Mouse (Mus musculus) heart, embryonic 16.5 days (tissue): ENCODE measurements around the gene Gpr65. TPM values are rescaled to one million over a fixed set of nuclear protein-coding genes. Genes with fewer than 3 reads are reported as not detected.
"Not testable (repeated sequence)": the region's sequence is repeated elsewhere in the genome, so short reads cannot be mapped to it uniquely, and the experiment has no call there.

Source experiments
- ATAC-seq: fragments of 200-750 bp; cut with Nextera tagmentation; replicated peaks from 2 replicates; pipeline ENCODE4 v1.8.0; 2017; ENCODE audit warnings: moderate number of reproducible peaks; ENCODE audit not compliant: insufficient read depth, low FRiP score; ENCODE audit errors: extremely low read depth
- H3K27ac ChIP-seq: fragments of 300-500 bp; sonication (generic); 2 replicates; pipeline ENCODE4 v1.5.1; 2014; ENCODE audit warnings: mild to moderate bottlenecking, low read length, control low read depth, moderate library complexity
- H3K27me3 ChIP-seq: fragments of 300-500 bp; sonication (generic); 2 replicates; pipeline ENCODE4 v1.6.1; 2014; ENCODE audit warnings: low read length, mixed read lengths; ENCODE audit not compliant: control insufficient read depth, insufficient read depth
- H3K36me3 ChIP-seq: fragments of 300-500 bp; sonication (generic); 2 replicates; pipeline ENCODE4 v1.6.1; 2014; ENCODE audit not compliant: control insufficient read depth, insufficient read depth
- H3K4me1 ChIP-seq: fragments of 300-500 bp; sonication (generic); 2 replicates; pipeline ENCODE4 v1.6.1; 2014; ENCODE audit warnings: low read length, mixed read lengths; ENCODE audit not compliant: control insufficient read depth, insufficient read depth
- H3K4me2 ChIP-seq: fragments of 300-500 bp; sonication (generic); 2 replicates; pipeline ENCODE4 v1.6.1; 2014; ENCODE audit warnings: low read depth, mild to moderate bottlenecking, control low read depth, low read length
- H3K4me3 ChIP-seq: fragments of 300-500 bp; sonication (generic); 2 replicates; pipeline ENCODE4 v1.5.1; 2014; ENCODE audit warnings: mild to moderate bottlenecking, control low read depth, low read length
- H3K9ac ChIP-seq: fragments of 300-500 bp; sonication (generic); 2 replicates; pipeline ENCODE4 v1.6.1; 2014; ENCODE audit warnings: low read length, control low read depth
- H3K9me3 ChIP-seq: fragments of 300-500 bp; sonication (generic); replicated peaks from 2 replicates; pipeline ENCODE4 v1.6.1; 2016; ENCODE audit warnings: low read length; ENCODE audit not compliant: control insufficient read depth
- WGBS: fragments of 180-500 bp; shearing (Covaris S2); extraction: QIAGEN DNeasy Blood & Tissue Kit; methylation state at CpG from one replicate; pipeline ENCODE4 v1.1.7; 2014; 5-methylcytosine and 5-hydroxymethylcytosine counted together
- polyA plus RNA-seq: library from polyadenylated mRNA; unstranded; fragments of >200 nt; fragmentation: Nextera tagmentation; extraction: Ambion mirVana; gene quantifications from 2 replicates; pipeline ENCODE4 v1.2.1, GENCODE M21; 2015

Gpr65 gene
- polyA plus RNA-seq, 1 experiment from 2014 or later = 3.9 TPM

- Histone ChIP-seq H3K27ac (no peak overlapping the region), H3K9ac (no peak overlapping the region), H3K27me3 (no peaks in the 10 kb centered on the region), H3K4me2 (no peak overlapping the region), H3K4me1 (no peaks in the 10 kb centered on the region), H3K9me3 (no peaks in the 10 kb centered on the region), H3K4me3 (no peak overlapping the region), H3K36me3 (no peaks in the 10 kb centered on the region)
- WGBS = 49% methylated on average over 5 of the region's 5 CpGs
- ATAC-seq = no peak
These were observed 33.5 kb downstream of the Gpr65 start for GRCm38 (mm10) chr12:98301980-98302379.

GRCm38 (mm10) chr12:98303013-98303412, 34.6 kb downstream of the Gpr65 start:
- H3K4me1 ChIP-seq = no peaks in the 10 kb centered on the region
- no peak overlapping the region for H3K4me3 ChIP-seq
- no peaks in the 10 kb centered on the region for H3K27me3 ChIP-seq
- WGBS = 98% methylated on average over 1 of the region's 1 CpGs
- no peaks in the 10 kb centered on the region for H3K36me3 ChIP-seq
- no peak overlapping the region for H3K9ac ChIP-seq
- ATAC-seq = no peak
- no peak overlapping the region for H3K4me2 ChIP-seq
- H3K27ac ChIP-seq = no peak overlapping the region
- no peaks in the 10 kb centered on the region for H3K9me3 ChIP-seq

- H3K4me3 ChIP-seq = no peak overlapping the region
- H3K27ac ChIP-seq = no peak overlapping the region
- no peak for ATAC-seq
- H3K4me1 ChIP-seq = no peaks in the 10 kb centered on the region
- 79% methylated on average over 7 of the region's 7 CpGs for WGBS
- no peak overlapping the region for H3K9ac ChIP-seq
- no peaks in the 10 kb centered on the region for H3K27me3 ChIP-seq
- H3K36me3 ChIP-seq = no peaks in the 10 kb centered on the region
- no peak overlapping the region for H3K4me2 ChIP-seq
- no peaks in the 10 kb centered on the region for H3K9me3 ChIP-seq
These were observed 38.9 kb downstream of the Gpr65 start for GRCm38 (mm10) chr12:98307179-98307915.

- 82% methylated on average over 7 of the region's 7 CpGs for WGBS
- Histone ChIP-seq H3K9ac (no peak overlapping the region), H3K27ac (no peak overlapping the region), H3K4me2 (no peak overlapping the region), H3K4me1 (no peaks in the 10 kb centered on the region), H3K27me3 (no peaks in the 10 kb centered on the region), H3K9me3 (no peaks in the 10 kb centered on the region), H3K4me3 (no peak overlapping the region), H3K36me3 (no peaks in the 10 kb centered on the region)
- ATAC-seq = no peak
These were observed 43.1 kb downstream of the Gpr65 start for GRCm38 (mm10) chr12:98311376-98312083.

- no peak overlapping the region for H3K4me3 ChIP-seq
- no peak overlapping the region for H3K9ac ChIP-seq
- no peak overlapping the region for H3K4me2 ChIP-seq
- H3K36me3 ChIP-seq = no peaks in the 10 kb centered on the region
- 72% methylated on average over 5 of the region's 5 CpGs for WGBS
- no peaks in the 10 kb centered on the region for H3K4me1 ChIP-seq
- no peak for ATAC-seq
- no peaks in the 10 kb centered on the region for H3K27me3 ChIP-seq
- no peak overlapping the region for H3K27ac ChIP-seq
- H3K9me3 ChIP-seq = no peaks in the 10 kb centered on the region
These were observed 47.5 kb downstream of the Gpr65 start for GRCm38 (mm10) chr12:98315924-98316323.

GRCm38 (mm10) chr12:98317718-98318340, 49.4 kb downstream of the Gpr65 start:
- Histone ChIP-seq H3K27me3 (no peaks in the 10 kb centered on the region), H3K36me3 (no peaks in the 10 kb centered on the region), H3K9ac (no peak overlapping the region), H3K4me1 (no peaks in the 10 kb centered on the region), H3K4me3 (no peak overlapping the region), H3K4me2 (no peak overlapping the region), H3K9me3 (no peaks in the 10 kb centered on the region), H3K27ac (no peak overlapping the region)
- 80% methylated on average over 8 of the region's 8 CpGs for WGBS
- ATAC-seq = no peak

- Histone ChIP-seq H3K9me3 (no peaks in the 10 kb centered on the region), H3K4me3 (no peak overlapping the region), H3K27ac (no peak overlapping the region), H3K4me2 (no peak overlapping the region), H3K9ac (no peak overlapping the region), H3K4me1 (no peaks in the 10 kb centered on the region), H3K36me3 (no peaks in the 10 kb centered on the region), H3K27me3 (no peaks in the 10 kb centered on the region)
- ATAC-seq = no peak
- WGBS = 76% methylated on average over 4 of the region's 4 CpGs
These were observed 54.0 kb downstream of the Gpr65 start for GRCm38 (mm10) chr12:98322426-98322825.

- WGBS = no CpG with 5 or more reads among the region's 1 CpGs
- not testable (repeated sequence) for H3K36me3 ChIP-seq, H3K27ac ChIP-seq, ATAC-seq, H3K4me2 ChIP-seq, H3K9me3 ChIP-seq, H3K4me1 ChIP-seq, H3K27me3 ChIP-seq, H3K4me3 ChIP-seq, H3K9ac ChIP-seq
These were observed 55.7 kb downstream of the Gpr65 start for GRCm38 (mm10) chr12:98324170-98324569.
